Mouse (Mus musculus) embryonic facial prominence, embryonic 15.5 days (tissue): ENCODE results near the gene Spsb4. TPM values are rescaled to one million over a fixed set of nuclear protein-coding genes. Genes with fewer than 3 reads are reported as not detected.

Source experiments
- ATAC-seq: fragments of 200-750 bp; cut with Nextera tagmentation; 2 replicates; pipeline ENCODE4 v1.8.0; 2017; ENCODE audit warnings: low read depth, moderate TSS enrichment; ENCODE audit not compliant: insufficient number of reproducible peaks, low FRiP score, low TSS enrichment
- H3K27ac ChIP-seq: fragments of 300-500 bp; sonication (generic); replicated peaks from 2 replicates; pipeline ENCODE4 v1.5.1; 2015; ENCODE audit warnings: mild to moderate bottlenecking, inconsistent platforms
- H3K27me3 ChIP-seq: fragments of 300-500 bp; sonication (generic); 2 replicates; pipeline ENCODE4 v1.6.1; 2015; ENCODE audit warnings: inconsistent platforms
- H3K36me3 ChIP-seq: fragments of 300-500 bp; sonication (generic); 2 replicates; pipeline ENCODE4 v1.6.1; 2015; ENCODE audit warnings: mild to moderate bottlenecking, inconsistent platforms
- H3K4me1 ChIP-seq: fragments of 300-500 bp; sonication (generic); 2 replicates; pipeline ENCODE4 v1.6.1; 2015; ENCODE audit warnings: inconsistent platforms
- H3K4me2 ChIP-seq: fragments of 300-500 bp; sonication (generic); replicated peaks from 2 replicates; pipeline ENCODE4 v1.6.1; 2015; ENCODE audit warnings: mild to moderate bottlenecking, inconsistent platforms
- H3K4me3 ChIP-seq: fragments of 300-500 bp; sonication (generic); replicated peaks from 2 replicates; pipeline ENCODE4 v1.5.1; 2015; ENCODE audit warnings: mild to moderate bottlenecking, inconsistent platforms
- H3K9ac ChIP-seq: fragments of 300-500 bp; sonication (generic); 2 replicates; pipeline ENCODE4 v1.6.1; 2015; ENCODE audit warnings: inconsistent platforms
- H3K9me3 ChIP-seq: fragments of 300-500 bp; sonication (generic); replicated peaks from 2 replicates; pipeline ENCODE4 v1.6.1; 2016; ENCODE audit warnings: inconsistent platforms
- WGBS: fragments of 180-500 bp; shearing (Covaris S2); methylation state at CpG from one replicate; pipeline ENCODE4 v1.1.7; 2015; 5-methylcytosine and 5-hydroxymethylcytosine counted together
- polyA plus RNA-seq: library from polyadenylated mRNA; unstranded; fragments of >200 nt; fragmentation: Nextera tagmentation; extraction: Ambion mirVana; gene quantifications from 2 replicates; pipeline ENCODE4 v1.2.1, GENCODE M21; 2015

The Spsb4 gene
- polyA plus RNA-seq, 1 experiment from 2014 or later: 11.4 TPM

DNA sequence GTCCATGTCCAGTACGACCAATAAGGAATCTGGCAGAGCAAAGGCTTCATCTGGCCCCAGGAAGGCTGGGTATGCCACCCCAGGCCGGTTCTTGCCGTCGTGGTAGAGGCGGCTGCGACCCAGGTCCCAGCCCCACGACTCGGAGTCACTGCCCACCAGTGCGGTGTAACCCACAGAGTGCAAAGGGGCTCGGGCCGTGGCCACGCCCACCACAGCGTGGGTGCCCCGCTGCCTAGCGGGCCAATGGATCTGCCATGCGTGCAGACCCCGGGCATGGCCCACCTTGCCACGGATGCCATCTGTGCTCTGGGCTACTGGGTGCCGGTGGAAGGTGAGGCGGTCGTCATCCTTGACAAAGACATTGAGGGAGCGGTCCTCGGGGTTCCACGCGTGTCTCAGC lies 22.9 kb downstream of the Spsb4 start:
- no peaks in the 10 kb centered on the region for H3K9me3 ChIP-seq
- no peak overlapping the region for H3K4me3 ChIP-seq
- H3K27me3 ChIP-seq: no peaks in the 10 kb centered on the region
- no peaks in the 10 kb centered on the region for H3K36me3 ChIP-seq
- H3K4me1 ChIP-seq: no peaks in the 10 kb centered on the region
- no peak overlapping the region for H3K4me2 ChIP-seq
- 97% methylated on average over 25 of the region's 25 CpGs for WGBS
- no peak overlapping the region for H3K9ac ChIP-seq
- H3K27ac ChIP-seq: no peak overlapping the region
- no peak for ATAC-seq

DNA sequence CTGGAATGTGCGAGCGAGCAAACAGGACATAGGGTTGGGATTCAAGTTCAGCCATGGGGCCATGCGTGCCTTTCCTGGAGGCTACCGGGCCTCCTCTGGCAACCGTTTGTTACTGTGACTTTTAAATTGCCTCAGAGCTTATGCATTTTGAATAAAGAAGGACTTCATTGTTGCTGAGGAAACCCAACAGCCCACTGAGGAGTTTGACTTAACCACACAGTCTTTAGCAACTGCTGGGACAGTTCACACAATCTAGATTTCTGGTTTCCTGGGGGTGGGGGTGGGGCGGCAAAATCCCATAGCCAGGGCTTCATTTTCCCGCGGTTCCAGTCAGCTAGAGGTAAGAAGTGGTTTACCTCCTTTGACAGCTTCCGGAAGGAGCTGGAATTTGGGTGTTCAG lies 23.9 kb downstream of the Spsb4 start:
- WGBS: 86% methylated on average over 9 of the region's 9 CpGs
- no peak for ATAC-seq
- no peak overlapping the region for H3K9ac ChIP-seq

DNA sequence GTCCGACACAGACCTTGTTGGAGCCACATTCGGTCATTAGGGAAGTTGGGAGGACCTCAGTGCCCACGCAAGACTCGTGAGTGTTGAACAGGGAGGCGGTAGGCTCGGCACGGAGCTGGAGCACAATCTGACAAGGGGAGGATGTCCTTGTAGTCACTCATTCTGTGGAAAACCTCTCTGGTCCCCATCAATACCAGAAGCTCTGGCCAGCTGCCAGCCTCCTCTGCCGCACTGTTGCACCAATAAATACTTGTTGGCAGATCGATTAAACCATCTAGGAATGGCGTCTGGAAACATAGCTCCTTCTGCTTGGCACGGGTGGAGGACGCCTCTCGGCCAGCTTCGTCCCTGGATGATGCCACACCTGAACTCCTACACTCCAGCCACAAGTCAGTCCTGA lies 27.5 kb downstream of the Spsb4 start:
- ATAC-seq: no peak
- no peak overlapping the region for H3K4me2 ChIP-seq
- H3K9me3 ChIP-seq: no peaks in the 10 kb centered on the region
- no peak overlapping the region for H3K4me3 ChIP-seq
- 78% methylated on average over 14 of the region's 14 CpGs for WGBS
- H3K27me3 ChIP-seq: no peaks in the 10 kb centered on the region
- 0 out of 2 replicates have a peak, but pooled peaks cover 4% of the 10 kb centered on the region for H3K4me1 ChIP-seq
- no peak overlapping the region for H3K9ac ChIP-seq
- H3K27ac ChIP-seq: no peak overlapping the region
- H3K36me3 ChIP-seq: no peaks in the 10 kb centered on the region

More for the DNA sequence above, 23.9 kb downstream of the Spsb4 start:
- Histone ChIP-seq H3K27me3 (no peaks in the 10 kb centered on the region), H3K9me3 (no peaks in the 10 kb centered on the region), H3K4me2 (no peak overlapping the region), H3K27ac (no peak overlapping the region), H3K4me3 (no peak overlapping the region), H3K4me1 (0 out of 2 replicates have a peak, but pooled peaks cover 4% of the 10 kb centered on the region), H3K36me3 (no peaks in the 10 kb centered on the region)

DNA sequence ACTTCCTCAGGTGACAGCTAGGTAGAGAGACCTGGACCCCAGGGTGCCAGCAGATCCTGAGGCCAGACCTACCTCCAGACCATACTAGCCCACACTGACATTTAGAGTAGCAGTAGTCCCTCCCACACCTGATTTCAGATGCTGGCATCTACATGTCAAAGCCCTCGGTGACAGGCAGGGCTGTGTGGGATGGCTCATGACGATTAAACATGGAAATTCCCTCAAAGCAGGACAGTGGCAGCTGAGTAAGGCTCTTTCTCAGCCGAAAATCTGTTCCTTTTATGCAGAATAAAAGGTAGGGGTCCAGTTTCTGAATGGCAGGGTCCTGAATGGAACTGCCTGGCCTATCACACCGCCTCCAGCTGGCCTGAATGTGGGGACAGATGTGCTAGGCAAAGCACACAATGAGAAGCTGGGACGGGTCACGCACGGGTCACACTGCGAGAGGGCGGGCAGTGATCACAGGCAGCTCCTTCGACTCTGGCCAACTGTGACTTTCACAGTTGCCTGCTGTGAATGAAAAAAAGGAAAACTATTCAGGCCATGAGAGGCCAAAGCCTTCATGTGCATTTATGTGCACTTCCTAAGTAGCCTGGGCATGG lies 29.2 kb downstream of the Spsb4 start:
- 48% methylated on average over 10 of the region's 10 CpGs for WGBS
- 0 out of 2 replicates have a peak, but pooled peaks cover 4% of the 10 kb centered on the region for H3K4me1 ChIP-seq

DNA sequence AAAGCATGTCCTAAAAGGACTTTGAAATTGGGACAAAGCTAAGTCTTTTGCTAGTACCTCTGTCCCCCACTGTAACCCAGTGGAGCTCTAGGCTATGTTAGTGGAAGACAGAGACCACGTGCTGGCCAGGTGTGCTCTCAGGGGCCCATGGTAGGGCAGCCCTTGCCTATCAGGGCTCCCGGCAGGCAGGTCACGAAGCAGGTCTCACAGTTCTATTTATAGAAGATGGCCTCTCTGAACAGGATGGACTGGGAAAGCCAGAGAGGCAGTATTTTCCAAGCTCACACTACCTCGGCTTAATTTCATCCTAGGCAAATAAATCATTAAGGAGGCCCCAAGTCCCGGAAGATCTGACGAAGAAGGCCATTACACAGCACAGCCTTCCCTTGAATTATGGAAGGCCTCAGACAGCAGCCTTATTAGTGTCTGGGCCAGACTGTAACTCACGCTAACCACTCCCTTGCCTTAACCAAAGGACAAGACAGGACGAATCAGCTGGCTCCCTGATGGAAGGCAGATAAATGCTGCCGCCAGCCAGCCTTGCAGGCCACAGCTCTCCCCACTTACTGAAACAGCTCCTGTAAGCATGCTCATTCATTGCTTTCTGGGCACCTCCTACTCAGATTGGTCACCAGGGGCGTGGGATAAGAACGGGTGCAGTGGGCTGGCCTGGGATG lies 31.7 kb downstream of the Spsb4 start:
- no peaks in the 10 kb centered on the region for H3K27me3 ChIP-seq
- H3K4me1 ChIP-seq: 0 out of 2 replicates have a peak, but pooled peaks cover 4% of the 10 kb centered on the region
- H3K4me2 ChIP-seq: no peak overlapping the region
- WGBS: 44% methylated on average over 11 of the region's 11 CpGs
- no peaks in the 10 kb centered on the region for H3K9me3 ChIP-seq
- H3K36me3 ChIP-seq: no peaks in the 10 kb centered on the region
- no peak for ATAC-seq
- H3K4me3 ChIP-seq: no peak overlapping the region
- H3K27ac ChIP-seq: no peak overlapping the region
- H3K9ac ChIP-seq: no peak overlapping the region

More for the DNA sequence above, 29.2 kb downstream of the Spsb4 start:
- no peak overlapping the region for H3K4me3 ChIP-seq
- H3K9me3 ChIP-seq: no peaks in the 10 kb centered on the region
- H3K36me3 ChIP-seq: no peaks in the 10 kb centered on the region
- H3K4me2 ChIP-seq: no peak overlapping the region
- ATAC-seq: no peak
- H3K27ac ChIP-seq: no peak overlapping the region
- H3K27me3 ChIP-seq: no peaks in the 10 kb centered on the region
- H3K9ac ChIP-seq: no peak overlapping the region

DNA sequence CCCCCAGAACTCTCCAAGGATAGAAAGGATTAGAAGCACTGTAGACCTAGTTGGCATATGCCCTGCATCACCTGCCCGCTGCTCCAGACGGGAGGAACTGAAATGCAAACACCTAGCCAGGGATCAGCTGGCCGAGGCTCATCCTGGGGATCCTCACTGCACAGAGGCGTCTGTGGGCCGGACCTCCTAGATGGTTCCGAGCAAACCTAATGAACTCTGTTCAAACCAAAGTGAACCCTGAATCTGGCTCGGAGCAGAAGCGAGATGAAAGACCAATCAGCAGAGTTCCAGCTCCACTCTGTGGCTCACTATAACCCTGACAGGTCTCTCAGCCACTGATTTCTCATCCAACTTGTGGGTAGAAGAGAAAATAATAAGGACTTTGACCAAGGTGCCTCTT lies 34.6 kb downstream of the Spsb4 start:
- Histone ChIP-seq H3K4me2 (no peak overlapping the region), H3K27me3 (no peaks in the 10 kb centered on the region; the same call in 1 of the 2 replicates), H3K36me3 (no peaks in the 10 kb centered on the region), H3K9ac (no peak overlapping the region), H3K4me3 (no peak overlapping the region), H3K9me3 (no peaks in the 10 kb centered on the region), H3K4me1 (peaks cover 10% of the 10 kb centered on the region; the same call in 1 of the 2 replicates), H3K27ac (no peak overlapping the region)
- ATAC-seq: no peak
- WGBS: 84% methylated on average over 8 of the region's 8 CpGs

DNA sequence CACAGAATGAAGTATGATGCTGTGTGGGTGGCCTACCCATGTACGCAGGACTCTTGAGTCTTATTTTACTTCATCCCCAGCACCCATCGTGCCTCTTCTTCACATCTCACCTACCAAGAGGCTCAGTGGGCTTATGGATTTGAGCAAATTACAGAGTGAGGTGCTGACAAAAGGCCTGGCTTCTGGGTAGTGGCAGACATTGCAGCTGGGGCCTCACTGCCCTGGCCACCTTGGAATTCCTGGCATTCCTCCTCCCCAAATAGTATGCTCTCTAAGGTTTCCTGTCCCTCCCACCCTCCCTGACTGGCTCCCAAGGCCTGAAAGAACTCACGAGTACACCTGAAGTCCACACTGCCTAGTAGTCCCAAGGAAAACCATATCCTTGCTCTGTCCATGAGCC lies 35.7 kb downstream of the Spsb4 start:
- Histone ChIP-seq H3K27me3 (no peaks in the 10 kb centered on the region; the same call in 1 of the 2 replicates), H3K4me3 (no peak overlapping the region), H3K4me2 (no peak overlapping the region), H3K36me3 (no peaks in the 10 kb centered on the region), H3K27ac (no peak overlapping the region), H3K9me3 (no peaks in the 10 kb centered on the region), H3K9ac (no peak overlapping the region), H3K4me1 (peaks cover 10% of the 10 kb centered on the region; the same call in 1 of the 2 replicates)
- ATAC-seq: no peak
- WGBS: 29% methylated on average over 3 of the region's 3 CpGs

DNA sequence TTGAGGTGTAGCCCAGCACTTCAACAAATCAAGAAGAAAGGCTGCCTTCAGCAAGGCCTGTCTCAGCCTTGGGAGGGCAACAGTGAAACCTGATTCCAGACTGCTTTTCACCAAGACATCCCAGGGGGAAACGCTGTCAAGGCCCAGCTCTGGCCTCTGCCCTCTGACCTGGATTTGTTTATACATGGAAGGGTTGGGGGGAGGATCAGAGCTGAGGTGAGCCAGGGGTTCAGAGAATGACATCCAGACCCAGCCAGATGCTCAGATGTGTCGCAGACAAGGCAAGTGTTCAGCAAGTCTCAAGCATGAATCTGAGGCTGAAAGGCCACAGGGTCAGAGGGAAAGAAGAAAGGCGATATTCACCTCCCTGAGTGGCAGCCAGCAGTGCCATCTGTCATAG lies 36.3 kb downstream of the Spsb4 start:
- no peak overlapping the region for H3K27ac ChIP-seq
- ATAC-seq: no peak
- no peak overlapping the region for H3K9ac ChIP-seq
- no peaks in the 10 kb centered on the region for H3K9me3 ChIP-seq
- H3K4me1 ChIP-seq: peaks cover 10% of the 10 kb centered on the region; the same call in 1 of the 2 replicates
- no peak overlapping the region for H3K4me3 ChIP-seq
- no peaks in the 10 kb centered on the region; the same call in 1 of the 2 replicates for H3K27me3 ChIP-seq
- H3K4me2 ChIP-seq: no peak overlapping the region
- H3K36me3 ChIP-seq: no peaks in the 10 kb centered on the region
- 30% methylated on average over 3 of the region's 3 CpGs for WGBS

DNA sequence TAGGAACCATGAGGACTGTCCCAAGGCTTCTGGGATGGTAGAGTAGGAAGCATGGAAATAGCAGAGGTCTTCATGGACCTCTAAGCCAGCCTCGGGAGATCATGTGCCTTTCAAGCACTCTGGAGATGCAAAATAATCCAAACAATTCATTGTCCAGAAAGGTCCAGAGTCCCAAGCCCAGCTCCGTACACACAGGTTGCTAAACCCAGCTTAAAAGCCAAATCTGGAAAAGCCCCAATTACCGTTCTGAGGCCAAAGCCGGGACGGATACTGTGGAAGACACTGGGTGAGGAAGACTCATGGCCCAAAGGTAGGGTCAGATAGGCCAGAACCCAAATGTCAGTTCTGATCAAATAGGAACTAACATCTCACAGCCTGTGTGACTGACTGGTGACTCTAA lies 36.8 kb downstream of the Spsb4 start:
- ATAC-seq: no peak
- 70% methylated on average over 5 of the region's 5 CpGs for WGBS
- Histone ChIP-seq H3K4me2 (no peak overlapping the region), H3K4me3 (no peak overlapping the region), H3K36me3 (no peaks in the 10 kb centered on the region), H3K9ac (no peak overlapping the region), H3K9me3 (no peaks in the 10 kb centered on the region), H3K4me1 (peaks cover 10% of the 10 kb centered on the region; the same call in 1 of the 2 replicates), H3K27ac (no peak overlapping the region), H3K27me3 (no peaks in the 10 kb centered on the region; the same call in 1 of the 2 replicates)

DNA sequence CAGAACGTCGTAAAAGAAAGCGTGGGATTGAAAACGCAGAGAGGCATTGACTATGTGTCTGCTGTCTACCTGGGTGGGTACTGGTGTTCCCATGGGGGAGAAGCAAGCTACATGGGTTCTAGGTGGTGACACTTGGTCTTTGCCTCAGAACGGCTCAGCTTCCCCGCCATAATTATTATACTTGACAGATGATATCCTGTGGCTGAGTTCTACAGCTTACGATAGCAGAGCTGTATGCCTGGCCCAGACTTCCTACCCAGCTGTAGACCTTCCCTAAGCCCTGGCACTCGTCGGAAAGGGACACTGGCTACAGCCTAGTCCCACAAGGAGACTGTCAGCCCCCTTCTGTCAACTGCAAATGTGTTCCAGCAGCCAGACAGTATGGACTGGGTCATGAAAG lies 37.5 kb downstream of the Spsb4 start:
- WGBS: 20% methylated on average over 9 of the region's 9 CpGs
- Histone ChIP-seq H3K4me1 (peaks cover 10% of the 10 kb centered on the region; the same call in 1 of the 2 replicates), H3K9ac (no peak overlapping the region), H3K9me3 (no peaks in the 10 kb centered on the region), H3K27ac (no peak overlapping the region), H3K27me3 (no peaks in the 10 kb centered on the region; the same call in 1 of the 2 replicates), H3K4me2 (no peak overlapping the region), H3K4me3 (no peak overlapping the region), H3K36me3 (no peaks in the 10 kb centered on the region)
- no peak for ATAC-seq

DNA sequence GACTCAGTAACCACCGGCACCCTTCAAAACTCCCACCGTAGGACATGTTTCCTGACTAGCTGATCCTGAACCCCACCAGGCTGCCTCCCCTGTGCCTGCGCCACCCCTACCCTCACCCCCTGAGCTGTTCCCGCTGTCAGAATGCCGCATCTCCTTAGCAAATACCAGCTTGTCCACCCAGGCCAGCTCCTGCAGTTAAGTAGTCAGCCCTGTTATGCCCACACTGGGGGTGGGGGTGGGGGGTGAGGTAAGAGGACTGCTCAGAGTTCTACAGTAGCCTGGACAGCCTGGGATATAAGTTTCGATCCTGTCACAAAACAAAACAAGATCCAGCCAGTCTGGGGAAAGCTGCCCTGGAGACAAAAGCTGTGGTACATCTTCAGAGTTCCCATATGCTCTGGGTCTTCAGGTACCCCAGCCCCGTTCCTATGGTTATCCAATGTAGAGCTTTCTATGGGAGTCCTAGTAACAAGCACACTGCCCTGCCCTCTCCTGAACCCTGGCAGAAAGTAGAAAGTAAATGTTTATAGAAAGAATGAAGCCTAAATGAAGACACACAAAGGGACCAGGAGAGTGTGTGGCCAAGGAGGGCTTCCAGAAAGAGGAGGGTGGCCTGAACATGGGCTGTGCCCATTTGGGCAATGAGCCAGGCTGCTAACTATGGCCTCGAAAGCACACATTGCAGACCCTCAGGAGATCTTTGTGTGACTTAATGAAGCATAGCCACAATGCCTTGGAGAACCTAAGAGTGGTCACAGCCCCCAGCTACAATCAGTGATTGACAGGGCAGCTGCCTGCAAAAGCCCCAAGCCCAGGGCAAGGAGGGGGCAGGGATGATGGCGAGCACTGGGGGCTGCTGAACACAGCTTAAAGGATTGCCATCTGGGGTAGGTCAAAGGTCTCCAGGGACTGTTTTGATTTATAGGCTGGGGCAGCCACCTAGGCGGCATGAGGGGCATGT lies 38.3 kb downstream of the Spsb4 start:
- Histone ChIP-seq H3K4me1 (peaks cover 10% of the 10 kb centered on the region; the same call in 1 of the 2 replicates), H3K4me2 (no peak overlapping the region), H3K9me3 (no peaks in the 10 kb centered on the region), H3K27me3 (no peaks in the 10 kb centered on the region; the same call in 1 of the 2 replicates), H3K36me3 (no peaks in the 10 kb centered on the region), H3K27ac (no peak overlapping the region), H3K9ac (no peak overlapping the region), H3K4me3 (no peak overlapping the region)
- WGBS: 31% methylated on average over 10 of the region's 10 CpGs
- peak; percentile 16; the same call in 1 of the 2 replicates for ATAC-seq
